Mouse (Mus musculus) midbrain, embryonic 15.5 days (tissue): ENCODE measurements around the gene Ubiad1. TPM values are rescaled to one million over a fixed set of nuclear protein-coding genes. Genes with fewer than 3 reads are reported as not detected.

Source experiments
- ATAC-seq: fragments of 200-750 bp; cut with Nextera tagmentation; replicated peaks from 2 replicates; pipeline ENCODE4 v1.8.0; 2017; ENCODE audit warnings: moderate TSS enrichment
- H3K27ac ChIP-seq: fragments of 300-500 bp; sonication (generic); 2 replicates; pipeline ENCODE4 v1.5.1; 2015; ENCODE audit warnings: mild to moderate bottlenecking, inconsistent platforms
- H3K27me3 ChIP-seq: fragments of 300-500 bp; sonication (generic); replicated peaks from 2 replicates; pipeline ENCODE4 v1.6.1; 2015; ENCODE audit warnings: inconsistent platforms
- H3K36me3 ChIP-seq: fragments of 300-500 bp; sonication (generic); replicated peaks from 2 replicates; pipeline ENCODE4 v1.6.1; 2015; ENCODE audit warnings: inconsistent platforms
- H3K4me1 ChIP-seq: fragments of 300-500 bp; sonication (generic); 2 replicates; pipeline ENCODE4 v1.6.1; 2015; ENCODE audit warnings: inconsistent platforms
- H3K4me2 ChIP-seq: fragments of 300-500 bp; sonication (generic); 2 replicates; pipeline ENCODE4 v1.6.1; 2015; ENCODE audit warnings: inconsistent platforms, mild to moderate bottlenecking, moderate library complexity
- H3K4me3 ChIP-seq: fragments of 300-500 bp; sonication (generic); 2 replicates; pipeline ENCODE4 v1.5.1; 2015; ENCODE audit warnings: mild to moderate bottlenecking, inconsistent platforms
- H3K9ac ChIP-seq: fragments of 300-500 bp; sonication (generic); 2 replicates; pipeline ENCODE4 v1.6.1; 2015; ENCODE audit warnings: mild to moderate bottlenecking, inconsistent platforms
- H3K9me3 ChIP-seq: fragments of 300-500 bp; sonication (generic); 2 replicates; pipeline ENCODE4 v1.6.1; 2016; ENCODE audit warnings: inconsistent platforms
- WGBS: fragments of 180-500 bp; shearing (Covaris S2); methylation state at CpG from one replicate; pipeline ENCODE4 v1.1.7; 2015; ENCODE audit warnings: mixed read lengths; 5-methylcytosine and 5-hydroxymethylcytosine counted together
- polyA plus RNA-seq: library from polyadenylated mRNA; unstranded; fragments of >200 nt; fragmentation: Nextera tagmentation; extraction: Ambion mirVana; gene quantifications from 2 replicates; pipeline ENCODE4 v1.2.1, GENCODE M21; 2015

Ubiad1 gene
- polyA plus RNA-seq, 1 experiment from 2014 or later, result 22.1 TPM

- Histone ChIP-seq H3K9ac (no peak overlapping the region), H3K36me3 (no peaks in the 10 kb centered on the region), H3K9me3 (no peaks in the 10 kb centered on the region), H3K4me1 (peaks cover 30% of the 10 kb centered on the region), H3K4me2 (no peak overlapping the region), H3K27me3 (no peaks in the 10 kb centered on the region), H3K27ac (no peak overlapping the region), H3K4me3 (no peak overlapping the region)
- ATAC-seq, result no peak
- WGBS, result 92% methylated on average over 5 of the region's 5 CpGs
Observed at GRCm38 (mm10) chr4:148441931-148442330, 2.6 kb downstream of the Ubiad1 start.

DNA sequence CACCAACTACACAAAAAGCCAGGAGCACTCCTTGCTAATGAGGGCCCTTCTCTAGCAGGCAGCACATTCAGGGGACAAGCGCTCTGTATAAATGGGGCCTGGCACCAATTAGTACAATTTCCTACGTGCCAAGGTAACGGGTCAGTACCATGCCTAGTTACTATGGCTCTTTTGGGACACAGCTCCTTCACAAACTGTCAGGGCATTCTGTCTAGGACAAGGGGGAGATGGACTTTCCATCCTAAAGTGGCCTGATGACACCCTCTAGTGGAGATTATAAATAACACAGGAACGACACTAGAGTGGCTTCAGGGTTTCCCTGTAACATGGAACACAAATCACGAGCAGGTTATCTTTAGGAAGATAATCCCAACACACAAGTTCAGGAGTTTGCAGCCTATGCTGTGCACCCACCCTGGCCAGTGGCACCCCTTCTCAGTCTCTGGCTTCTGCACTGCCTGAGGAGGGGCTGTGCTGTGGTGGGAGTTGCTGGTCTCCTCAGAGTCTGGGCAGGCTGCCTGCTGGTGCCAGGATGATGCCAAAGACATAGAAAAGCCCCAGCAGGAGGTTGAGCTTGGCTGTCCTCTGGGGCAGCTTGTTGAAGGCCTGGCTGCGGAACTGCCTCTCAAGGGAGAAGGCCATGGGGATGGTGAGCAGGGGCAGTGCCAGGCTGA is 8.8 kb downstream of the Ubiad1 start:
- 46% methylated on average over 6 of the region's 6 CpGs for WGBS
- no peaks in the 10 kb centered on the region for H3K9me3 ChIP-seq
- H3K27me3 ChIP-seq, result no peaks in the 10 kb centered on the region
- H3K36me3 ChIP-seq, result no peaks in the 10 kb centered on the region
- no peak overlapping the region for H3K4me2 ChIP-seq
- peaks cover 7% of the 10 kb centered on the region for H3K4me1 ChIP-seq
- H3K9ac ChIP-seq, result no peak overlapping the region
- ATAC-seq, result peak; percentile 74
- no peak overlapping the region for H3K27ac ChIP-seq
- no peak overlapping the region for H3K4me3 ChIP-seq

DNA sequence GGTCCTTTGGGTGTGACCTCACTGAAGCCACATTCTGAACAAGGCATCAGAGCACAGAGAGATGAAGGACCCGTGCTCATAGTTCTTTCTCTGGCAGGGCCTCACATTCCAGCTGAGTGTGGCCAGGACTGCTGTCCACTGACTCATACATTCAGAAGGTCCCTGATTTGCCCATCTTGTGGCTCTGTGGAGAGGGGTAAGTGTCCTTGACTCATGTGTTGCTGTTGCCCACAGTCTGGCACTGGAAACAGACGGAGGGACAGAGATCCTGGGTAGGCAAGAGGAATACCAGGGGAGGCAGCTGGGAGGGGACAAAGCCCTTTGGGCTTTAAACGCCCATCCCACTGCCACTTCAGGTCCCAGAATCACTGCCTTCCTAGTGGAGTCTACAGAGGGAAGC is 9.5 kb downstream of the Ubiad1 start:
- Histone ChIP-seq H3K27me3 (no peaks in the 10 kb centered on the region), H3K36me3 (no peaks in the 10 kb centered on the region), H3K9ac (no peak overlapping the region), H3K4me3 (no peak overlapping the region), H3K9me3 (no peaks in the 10 kb centered on the region), H3K4me2 (no peak overlapping the region), H3K27ac (no peak overlapping the region), H3K4me1 (peaks cover 7% of the 10 kb centered on the region)
- 91% methylated on average over 3 of the region's 3 CpGs for WGBS
- ATAC-seq, result no peak

DNA sequence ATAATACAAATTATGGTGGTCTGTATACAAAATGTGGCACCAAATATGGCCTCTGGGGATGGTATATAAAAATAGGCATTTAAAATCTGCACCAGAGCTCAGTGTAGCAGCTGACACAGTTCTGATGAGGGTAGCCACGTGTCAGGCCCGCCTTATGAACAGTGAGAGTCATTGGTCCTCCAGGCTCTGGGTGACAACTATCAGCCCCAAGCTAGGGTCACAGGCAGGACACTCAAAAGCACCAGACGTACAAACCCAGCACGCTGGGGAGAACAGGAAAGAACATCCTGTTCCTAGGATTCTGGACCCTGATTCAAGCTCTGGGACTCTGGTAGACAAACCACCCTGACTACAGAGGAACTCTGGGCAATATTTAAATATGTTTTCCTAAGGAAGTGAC is 10.0 kb downstream of the Ubiad1 start:
- no peaks in the 10 kb centered on the region for H3K9me3 ChIP-seq
- ATAC-seq, result no peak
- no peak overlapping the region for H3K9ac ChIP-seq
- H3K36me3 ChIP-seq, result no peaks in the 10 kb centered on the region
- no peak overlapping the region for H3K27ac ChIP-seq
- H3K4me2 ChIP-seq, result no peak overlapping the region
- WGBS, result 90% methylated on average over 4 of the region's 4 CpGs
- H3K27me3 ChIP-seq, result no peaks in the 10 kb centered on the region
- H3K4me1 ChIP-seq, result peaks cover 7% of the 10 kb centered on the region
- no peak overlapping the region for H3K4me3 ChIP-seq

GRCm38 (mm10) chr4:148433813-148434212 is 10.8 kb downstream of the Ubiad1 start:
- peaks cover 11% of the 10 kb centered on the region for H3K4me1 ChIP-seq
- H3K9ac ChIP-seq, result no peak overlapping the region
- WGBS, result 83% methylated on average over 5 of the region's 5 CpGs
- H3K4me3 ChIP-seq, result no peak overlapping the region
- no peak overlapping the region for H3K27ac ChIP-seq
- no peak overlapping the region for H3K4me2 ChIP-seq
- no peaks in the 10 kb centered on the region for H3K27me3 ChIP-seq
- no peaks in the 10 kb centered on the region for H3K36me3 ChIP-seq
- ATAC-seq, result no peak
- no peaks in the 10 kb centered on the region for H3K9me3 ChIP-seq

DNA sequence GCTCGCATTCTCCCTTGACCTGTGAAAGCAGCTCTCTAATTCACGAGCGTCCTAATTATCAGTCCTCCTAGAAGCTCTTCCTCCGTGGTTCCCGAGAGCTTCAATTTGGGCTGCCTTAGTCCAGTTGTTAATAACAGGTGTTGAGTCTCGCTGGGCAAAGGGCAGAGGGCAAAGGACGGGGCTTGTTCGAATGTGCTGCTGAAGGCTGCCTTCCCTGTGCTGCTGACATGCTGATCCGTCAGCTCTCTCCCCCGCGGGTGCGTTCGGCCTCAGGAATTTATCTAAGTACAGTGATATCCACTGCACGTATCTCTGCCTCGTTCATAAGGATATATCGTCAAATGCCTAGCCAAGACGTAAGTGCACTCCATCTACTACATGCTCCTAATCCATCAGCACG is 11.2 kb downstream of the Ubiad1 start:
- Histone ChIP-seq H3K9me3 (no peaks in the 10 kb centered on the region), H3K4me3 (no peak overlapping the region), H3K36me3 (no peaks in the 10 kb centered on the region), H3K9ac (no peak overlapping the region), H3K27me3 (no peaks in the 10 kb centered on the region), H3K27ac (no peak overlapping the region), H3K4me2 (no peak overlapping the region), H3K4me1 (peaks cover 15% of the 10 kb centered on the region)
- WGBS, result 81% methylated on average over 18 of the region's 18 CpGs
- no peak for ATAC-seq

DNA sequence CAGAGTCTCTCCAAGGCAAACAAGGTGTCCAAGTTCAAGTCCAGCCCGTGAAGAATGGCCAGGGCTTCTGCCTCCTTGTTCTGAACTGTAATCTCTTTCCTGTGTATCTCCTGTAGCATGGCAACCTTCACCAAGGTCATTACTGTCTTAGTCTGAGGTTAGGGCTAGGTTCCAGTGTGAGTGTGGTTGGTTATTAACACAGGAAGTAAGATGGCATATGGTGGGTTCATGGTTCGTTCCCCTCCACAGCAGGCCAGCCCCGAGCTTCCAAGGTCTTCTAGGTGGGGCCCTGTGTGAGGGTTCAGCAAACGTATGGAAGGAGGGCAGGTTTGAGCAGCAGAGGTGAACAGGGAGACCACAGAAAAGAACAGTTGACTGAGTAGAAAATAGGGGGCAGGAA is 12.1 kb downstream of the Ubiad1 start:
- Histone ChIP-seq H3K36me3 (no peaks in the 10 kb centered on the region), H3K27me3 (no peaks in the 10 kb centered on the region), H3K4me1 (peaks cover 22% of the 10 kb centered on the region), H3K27ac (no peak overlapping the region), H3K4me3 (no peak overlapping the region), H3K9ac (no peak overlapping the region), H3K4me2 (no peak overlapping the region), H3K9me3 (no peaks in the 10 kb centered on the region)
- WGBS, result 89% methylated on average over 4 of the region's 4 CpGs
- ATAC-seq, result no peak

GRCm38 (mm10) chr4:148430880-148431519 is 13.6 kb downstream of the Ubiad1 start:
- no peak overlapping the region for H3K4me2 ChIP-seq
- H3K4me1 ChIP-seq, result peaks cover 27% of the 10 kb centered on the region
- H3K9ac ChIP-seq, result no peak overlapping the region
- no peaks in the 10 kb centered on the region for H3K36me3 ChIP-seq
- H3K27ac ChIP-seq, result no peak overlapping the region
- no peaks in the 10 kb centered on the region for H3K27me3 ChIP-seq
- no peak for ATAC-seq
- no peaks in the 10 kb centered on the region for H3K9me3 ChIP-seq
- 90% methylated on average over 11 of the region's 11 CpGs for WGBS
- no peak overlapping the region for H3K4me3 ChIP-seq

- no peaks in the 10 kb centered on the region for H3K9me3 ChIP-seq
- 26% methylated on average over 6 of the region's 6 CpGs for WGBS
- peak; percentile 73 for ATAC-seq
- peaks cover 21% of the 10 kb centered on the region; the same call in 1 of the 2 replicates for H3K4me1 ChIP-seq
- H3K36me3 ChIP-seq, result no peaks in the 10 kb centered on the region
- H3K4me3 ChIP-seq, result no peak overlapping the region
- H3K27me3 ChIP-seq, result no peaks in the 10 kb centered on the region
- H3K9ac ChIP-seq, result no peak overlapping the region
- H3K4me2 ChIP-seq, result no peak overlapping the region
- H3K27ac ChIP-seq, result no peak overlapping the region
Observed at GRCm38 (mm10) chr4:148429686-148430085, 14.9 kb downstream of the Ubiad1 start.

- H3K4me3 ChIP-seq, result no peak overlapping the region
- no peaks in the 10 kb centered on the region for H3K9me3 ChIP-seq
- H3K36me3 ChIP-seq, result no peaks in the 10 kb centered on the region
- no peak overlapping the region for H3K27ac ChIP-seq
- H3K9ac ChIP-seq, result no peak overlapping the region
- H3K4me1 ChIP-seq, result peaks cover 21% of the 10 kb centered on the region; the same call in 1 of the 2 replicates
- 78% methylated on average over 11 of the region's 11 CpGs for WGBS
- no peaks in the 10 kb centered on the region for H3K27me3 ChIP-seq
- H3K4me2 ChIP-seq, result no peak overlapping the region
- no peak for ATAC-seq
Observed at GRCm38 (mm10) chr4:148429121-148429520, 15.4 kb downstream of the Ubiad1 start.

- Histone ChIP-seq H3K9me3 (no peaks in the 10 kb centered on the region), H3K27ac (no peak overlapping the region), H3K9ac (no peak overlapping the region), H3K27me3 (no peaks in the 10 kb centered on the region), H3K4me1 (peaks cover 21% of the 10 kb centered on the region; the same call in 1 of the 2 replicates), H3K4me2 (no peak overlapping the region), H3K36me3 (no peaks in the 10 kb centered on the region), H3K4me3 (no peak overlapping the region)
- no peak for ATAC-seq
- 73% methylated on average over 5 of the region's 5 CpGs for WGBS
Observed at GRCm38 (mm10) chr4:148428544-148428943, 16.0 kb downstream of the Ubiad1 start.

DNA sequence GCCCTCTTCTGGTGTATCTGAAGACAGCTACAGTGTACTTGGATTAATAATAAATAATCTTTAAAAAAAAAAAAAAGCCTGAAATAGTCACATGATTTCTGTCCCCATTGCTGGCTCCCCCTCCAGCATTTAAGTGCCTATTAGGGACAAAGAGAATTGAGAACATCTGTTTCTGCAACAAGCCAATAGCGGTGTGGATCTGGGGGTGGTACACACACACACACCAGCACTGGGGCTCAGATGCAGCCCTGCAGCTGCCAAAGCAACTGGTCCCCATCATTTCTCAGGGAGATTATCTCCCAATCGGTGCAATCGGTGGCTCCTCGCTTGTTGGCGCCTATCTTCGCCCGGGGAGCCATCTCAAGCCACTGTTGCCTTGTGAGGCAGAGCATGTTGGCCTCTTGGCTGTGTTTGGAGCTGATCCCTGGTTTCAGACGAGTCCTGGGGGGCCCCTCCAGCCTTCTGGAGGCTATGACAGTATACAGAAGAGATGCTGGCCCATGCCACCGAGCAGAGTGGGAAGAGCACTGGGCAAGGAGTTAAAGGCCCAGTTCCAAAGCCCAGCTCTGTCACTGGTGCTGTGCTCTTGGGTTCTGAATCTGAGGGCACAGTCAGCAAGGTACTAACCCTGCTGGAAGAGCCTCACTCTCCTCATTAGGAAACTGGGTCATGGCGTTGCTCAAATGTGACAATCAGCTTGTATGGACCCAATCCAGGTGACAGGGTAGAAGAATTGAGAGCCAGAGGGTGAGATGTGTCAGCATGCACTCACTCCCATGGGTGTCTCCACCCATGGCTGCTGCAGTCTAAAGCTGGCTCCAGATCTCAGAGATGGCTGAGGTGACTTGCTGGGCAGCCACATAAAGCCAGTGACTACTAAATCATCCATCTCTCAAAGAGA is 17.4 kb downstream of the Ubiad1 start:
- Histone ChIP-seq H3K9ac (no peak overlapping the region), H3K27me3 (no peaks in the 10 kb centered on the region), H3K36me3 (no peaks in the 10 kb centered on the region), H3K4me1 (peaks cover 21% of the 10 kb centered on the region; the same call in 1 of the 2 replicates), H3K4me3 (no peak overlapping the region), H3K9me3 (no peaks in the 10 kb centered on the region), H3K27ac (no peak overlapping the region), H3K4me2 (no peak overlapping the region)
- 77% methylated on average over 10 of the region's 10 CpGs for WGBS
- ATAC-seq, result no peak; the same call in 1 of the 2 replicates
